25 mouse cellular contexts compared by ENCODE assay signal in genomic region chr3:138291529-138292117, GRCm38 (mm10). TPM values are rescaled to one million over a fixed set of nuclear protein-coding genes. Genes with fewer than 3 reads are reported as not detected.
DNase-seq lines count a peak whose midpoint lies in the region; ATAC-seq and TF ChIP-seq lines count a peak whose summit lies in the region.
"Had no signal": no experiment of that assay in that cellular context is flagged by ENCODE, and none has a peak within 500 bp of the region (broad histone marks: within the 10 kb centered on the region; RNA-seq: fewer than 3 reads in every experiment).

No protein-coding gene starts in this region.

- H3K36me3 ChIP-seq in kidney, embryonic 16.5 days (ENCODE audit: insufficient read depth, low read length), result no peaks in the 10 kb centered on the region
- H3K36me3 ChIP-seq in kidney, adult 2 months (ENCODE audit: control insufficient read depth, insufficient read depth, low read length), result peaks cover 8% of the 10 kb centered on the region; the same call in 1 of the 2 replicates
- H3K36me3 ChIP-seq in liver, adult 2 months (ENCODE audit: control insufficient read depth, insufficient read depth, low read length), result peaks cover 47% of the 10 kb centered on the region
- H3K36me3 ChIP-seq: embryonic facial prominence, embryonic 10.5 days; embryonic facial prominence, embryonic 12.5 days; forebrain, embryonic 15.5 days had no signal

- DNase-seq in kidney, adult 2 months, result no peak
- peak; percentile 67 for DNase-seq in liver, adult 2 months (ENCODE audit: extremely low read depth, low read depth, low spot score)
- DNase-seq in liver, result no peak
- peak; percentile 95 for DNase-seq in Patski (ENCODE audit: low read depth, low spot score)
- no peak for DNase-seq in spleen, postnatal 36 days (ENCODE audit: low spot score in 2 of 2)
- DNase-seq: adrenal gland, adult 8-10 months; adrenal gland, postnatal 14 days; adrenal gland, postnatal 36 days; cerebellum, adult 11-12 months; cerebellum, adult 2 months; cerebellum, adult 9-10 months; cerebellum, postnatal 10 days; cerebellum, postnatal 25 days had no signal

- in situ Hi-C loops in Patski (cut with MboI; ENCODE audit: low pct_unique_long_range_greater_than_20kb), result no loop called here

- no peak overlapping the region for H3K9ac ChIP-seq in kidney, embryonic 16.5 days (replicated peaks; ENCODE audit: low read length)
- no peak overlapping the region for H3K9ac ChIP-seq in liver, adult 2 months (ENCODE audit: low read depth, low read length)
- H3K9ac ChIP-seq: embryonic facial prominence, embryonic 12.5 days; forebrain, embryonic 13.5 days; forebrain, embryonic 15.5 days had no signal

- H3K9me3 ChIP-seq in kidney, embryonic 16.5 days (ENCODE audit: low read length), result no peaks in the 10 kb centered on the region
- H3K9me3 ChIP-seq: embryonic facial prominence, embryonic 10.5 days; embryonic facial prominence, embryonic 12.5 days; forebrain, embryonic 13.5 days; forebrain, embryonic 15.5 days had no signal

- H3K79me2 ChIP-seq in liver, adult 2 months (ENCODE audit: control insufficient read depth, insufficient read depth, low read length), result no peaks in the 10 kb centered on the region

- H3K27me3 ChIP-seq in kidney, embryonic 16.5 days (ENCODE audit: insufficient read depth, low read length), result no peaks in the 10 kb centered on the region
- H3K27me3 ChIP-seq in kidney, adult 2 months (replicated peaks; ENCODE audit: control insufficient read depth, insufficient read depth, low read length), result no peaks in the 10 kb centered on the region
- H3K27me3 ChIP-seq in liver, adult 2 months (ENCODE audit: control insufficient read depth, insufficient read depth, low read length), result no peaks in the 10 kb centered on the region
- H3K27me3 ChIP-seq in Patski, result no peaks in the 10 kb centered on the region
- H3K27me3 ChIP-seq: embryonic facial prominence, embryonic 12.5 days; forebrain, embryonic 13.5 days; forebrain, embryonic 15.5 days had no signal

- H3K4me2 ChIP-seq in kidney, embryonic 16.5 days (replicated peaks; ENCODE audit: low read depth, low read length), result no peak overlapping the region
- H3K4me2 ChIP-seq: embryonic facial prominence, embryonic 12.5 days; forebrain, embryonic 13.5 days; forebrain, embryonic 15.5 days had no signal

- TF ChIP-seq POLR2A in kidney, adult 2 months (IDR thresholded peaks at IDR 0.05; ENCODE audit: low read depth, low read length), result no peak
- TF ChIP-seq POLR2A in liver, adult 2 months (IDR thresholded peaks at IDR 0.05; ENCODE audit: extremely low read depth, insufficient read depth, low read length), result no peak

- POLR2A ChIA-PET in Patski (lab: Charles Lee), result no interaction called here

- TF ChIP-seq CTCF in kidney, adult 2 months (conservative IDR thresholded peaks at IDR 0.05; ENCODE audit: insufficient read depth, insufficient read length, low read depth, low read length), result no peak
- no peak for TF ChIP-seq CTCF in liver, adult 2 months (IDR thresholded peaks at IDR 0.05; ENCODE audit: low read depth, low read length)
- no peak for TF ChIP-seq CTCF in Patski (IDR thresholded peaks at IDR 0.05)

- no peak for ATAC-seq in kidney, embryonic 16.5 days (ENCODE audit: low FRiP score, low TSS enrichment)
- peak; percentile 84 for ATAC-seq in Patski
- ATAC-seq: activated CD4-positive, CD25-positive, alpha-beta regulatory T cell, adult 4 months; forebrain, embryonic 13.5 days; forebrain, embryonic 15.5 days had no signal

- 87% methylated on average over 4 of the region's 4 CpGs for WGBS in kidney, embryonic 16.5 days
- 67% methylated on average over 4 of the region's 4 CpGs for WGBS in kidney, adult 2 months
- 54% methylated on average over 4 of the region's 4 CpGs for WGBS in liver, adult 2 months

- H3K4me1 ChIP-seq in kidney, embryonic 16.5 days (ENCODE audit: insufficient read depth, low read length), result peaks cover 6% of the 10 kb centered on the region
- peaks cover 5% of the 10 kb centered on the region; the same call in 1 of the 2 replicates for H3K4me1 ChIP-seq in kidney, adult 2 months (ENCODE audit: control insufficient read depth, insufficient read depth, low read length)
- H3K4me1 ChIP-seq in liver, adult 2 months (ENCODE audit: control insufficient read depth, insufficient read depth, low read length), result no peaks in the 10 kb centered on the region
- H3K4me1 ChIP-seq: embryonic facial prominence, embryonic 10.5 days; embryonic facial prominence, embryonic 12.5 days; forebrain, embryonic 13.5 days; forebrain, embryonic 15.5 days had no signal

- H3K4me3 ChIP-seq in kidney, embryonic 16.5 days (ENCODE audit: low read length), result no peak overlapping the region
- no peak overlapping the region for H3K4me3 ChIP-seq in kidney, adult 2 months (ENCODE audit: insufficient read depth, low read depth, low read length)
- H3K4me3 ChIP-seq in liver, adult 2 months (ENCODE audit: insufficient read depth, low read depth, low read length), result no peak overlapping the region
- H3K4me3 ChIP-seq: embryonic facial prominence, embryonic 10.5 days; embryonic facial prominence, embryonic 12.5 days; forebrain, embryonic 13.5 days; forebrain, embryonic 15.5 days had no signal

- H3K27ac ChIP-seq in kidney, embryonic 16.5 days (ENCODE audit: low read length), result peak overlapping the region; percentile 61; the same call in 1 of the 2 replicates
- H3K27ac ChIP-seq in kidney, adult 2 months (ENCODE audit: insufficient read depth, low read depth, low read length), result no peak overlapping the region
- no peak overlapping the region; the same call in 1 of the 2 replicates for H3K27ac ChIP-seq in liver, adult 2 months (replicated peaks; ENCODE audit: insufficient read depth, low read depth, low read length)
- H3K27ac ChIP-seq: embryonic facial prominence, embryonic 10.5 days; embryonic facial prominence, embryonic 12.5 days; forebrain, embryonic 13.5 days; forebrain, embryonic 15.5 days had no signal

- CTCF ChIA-PET in Patski (lab: Charles Lee), result interaction anchor here (1.1 to 2.3 kb wide), 5 partner anchors 10 to 94 kb away, joined by 3 to 12 read pairs (median 6); no protein-coding TSS in a partner anchor

RNA-seq across cellular contexts. Expression of gene Adh6a, which starts 21.5 kb away (rescaled TPM):
- polyA plus RNA-seq in kidney, embryonic 16.5 days (2015; fragmentation: Nextera tagmentation; extraction: Ambion mirVana), result 0.17 TPM in 1 of 2 replicates, not detected in the other
- 0.07 and 0.23 TPM in 2 replicates for polyA plus RNA-seq in kidney, adult 2 months (2012; rRNA removed)
- not detected in 2 replicates for total RNA-seq in liver, adult 2 months (2014; rRNA removed)
- not detected in 2 replicates for polyA plus RNA-seq in liver, adult 2 months (2012; rRNA removed)
- 0.23 TPM for polyA plus RNA-seq in Patski (2021)
- total RNA-seq: adrenal gland, adult 18-20 months; adrenal gland, adult 8-10 months; adrenal gland, postnatal 14 days; adrenal gland, postnatal 36 days; ES-E14; MEL had no signal
- polyA plus RNA-seq: activated CD4-positive, CD25-positive, alpha-beta regulatory T cell, adult 4 months; C2C12; cerebellum, adult 2 months; cortical plate, adult 2 months; embryonic facial prominence, embryonic 10.5 days; embryonic facial prominence, embryonic 12.5 days; forebrain, embryonic 11.5 days; forebrain, embryonic 13.5 days; forebrain, embryonic 15.5 days had no signal

RNA-seq across cellular contexts. Expression of gene Adh1, which starts 30.8 kb away (rescaled TPM):
- 77.6 and 115 TPM in 2 replicates for polyA plus RNA-seq in kidney, embryonic 16.5 days (2015; fragmentation: Nextera tagmentation; extraction: Ambion mirVana)
- polyA plus RNA-seq in kidney, adult 2 months (2012; rRNA removed), result 251 and 256 TPM in 2 replicates
- 2,711 and 3,373 TPM in 2 replicates for total RNA-seq in liver, adult 2 months (2014; rRNA removed)
- 3,177 and 3,191 TPM in 2 replicates for polyA plus RNA-seq in liver, adult 2 months (2012; rRNA removed)
- polyA plus RNA-seq in Patski (2021), result 1.1 TPM
- polyA plus RNA-seq: embryonic facial prominence, embryonic 10.5 days had no signal

RNA-seq across cellular contexts. Expression of gene Adh6b, which starts 50.0 kb away (rescaled TPM):
- 0.29 and 0.71 TPM in 2 replicates for polyA plus RNA-seq in kidney, embryonic 16.5 days (2015; fragmentation: Nextera tagmentation; extraction: Ambion mirVana)
- polyA plus RNA-seq in kidney, adult 2 months (2012; rRNA removed), result 0.05 and 0.11 TPM in 2 replicates
- total RNA-seq in liver, adult 2 months (2014; rRNA removed), result 0.07 TPM in 1 of 2 replicates, not detected in the other
- 0.06 TPM in 2 replicates for polyA plus RNA-seq in liver, adult 2 months (2012; rRNA removed)
- 0.09 TPM for polyA plus RNA-seq in Patski (2021)
- total RNA-seq: ES-E14, MEL had no signal
- polyA plus RNA-seq: activated CD4-positive, CD25-positive, alpha-beta regulatory T cell, adult 4 months; C2C12; cerebellum, adult 2 months; cortical plate, adult 2 months had no signal

Comparison
In these comparisons a context has a peak if more than half of its experiments do, and no peak if none do; other contexts are left out.
1. DNase-seq: peak in liver, adult 2 months (single experiment) and Patski (single experiment); none in kidney, adult 2 months (single experiment), liver (single experiment) and spleen, postnatal 36 days (0 of 2).
2. RNA of gene Adh1, which starts 30.8 kb away (polyA plus RNA-seq): 3,177 to 3,191 TPM in liver, adult 2 months, 251 to 256 TPM in kidney, adult 2 months and 77.6 to 115 TPM in kidney, embryonic 16.5 days; 1.1 TPM in Patski (single experiment); every median in the first group is over 10 times any median in the second.